Mouse (Mus musculus) neural tube, embryonic 12.5 days (tissue): ENCODE measurements at regions not wholly inside any gene's neighbourhood (a gene's known extent, or its start where the extent isn't known, plus 50 kb on each side); places are given as distances from the start of the nearest gene placed in this dataset.
"Not testable (repeated sequence)": the region's sequence is repeated elsewhere in the genome, so short reads cannot be mapped to it uniquely, and the experiment has no call there.

Experiments
- ATAC-seq: fragments of 200-750 bp; cut with Nextera tagmentation; 2 replicates; pipeline ENCODE4 v1.8.0; 2017; ENCODE audit warnings: low read depth, mild to moderate bottlenecking, moderate TSS enrichment, moderate library complexity; ENCODE audit not compliant: low FRiP score
- H3K27ac ChIP-seq: fragments of 300-500 bp; sonication (generic); 2 replicates; pipeline ENCODE4 v1.5.1; 2016
- H3K27me3 ChIP-seq: fragments of 300-500 bp; sonication (generic); replicated peaks from 2 replicates; pipeline ENCODE4 v1.6.1; 2016; ENCODE audit warnings: mild to moderate bottlenecking
- H3K36me3 ChIP-seq: fragments of 300-500 bp; sonication (generic); 2 replicates; pipeline ENCODE4 v1.6.1; 2016; ENCODE audit warnings: mild to moderate bottlenecking
- H3K4me1 ChIP-seq: fragments of 300-500 bp; sonication (generic); 2 replicates; pipeline ENCODE4 v1.6.1; 2016
- H3K4me2 ChIP-seq: fragments of 300-500 bp; sonication (generic); replicated peaks from 2 replicates; pipeline ENCODE4 v1.6.1; 2016; ENCODE audit warnings: mild to moderate bottlenecking
- H3K4me3 ChIP-seq: fragments of 300-500 bp; sonication (generic); 2 replicates; pipeline ENCODE4 v1.5.1; 2016
- H3K9ac ChIP-seq: fragments of 300-500 bp; sonication (generic); 2 replicates; pipeline ENCODE4 v1.6.1; 2016; ENCODE audit warnings: mild to moderate bottlenecking
- H3K9me3 ChIP-seq: fragments of 300-500 bp; sonication (generic); 2 replicates; pipeline ENCODE4 v1.6.1; 2016; ENCODE audit warnings: mild to moderate bottlenecking
- WGBS: fragments of 180-500 bp; shearing (Covaris S2); methylation state at CpG from one replicate; pipeline ENCODE4 v1.1.7; 2016; 5-methylcytosine and 5-hydroxymethylcytosine counted together

- Histone ChIP-seq H3K36me3 (no peaks in the 10 kb centered on the region), H3K9ac (no peak overlapping the region), H3K4me1 (no peaks in the 10 kb centered on the region), H3K4me3 (no peak overlapping the region), H3K27me3 (no peaks in the 10 kb centered on the region), H3K9me3 (no peaks in the 10 kb centered on the region), H3K4me2 (no peak overlapping the region), H3K27ac (no peak overlapping the region)
- ATAC-seq, result no peak
- WGBS, result 82% methylated on average over 2 of the region's 2 CpGs
Observed at GRCm38 (mm10) chr10:118045427-118045826, 96.2 kb upstream of the Mdm1 start.

GRCm38 (mm10) chr10:118046328-118046727 is 95.3 kb upstream of the Mdm1 start:
- Histone ChIP-seq H3K4me2 (no peak overlapping the region), H3K27ac (no peak overlapping the region), H3K36me3 (no peaks in the 10 kb centered on the region), H3K9me3 (no peaks in the 10 kb centered on the region), H3K4me3 (no peak overlapping the region), H3K27me3 (no peaks in the 10 kb centered on the region), H3K9ac (no peak overlapping the region), H3K4me1 (no peaks in the 10 kb centered on the region)
- ATAC-seq, result no peak
- 67% methylated on average over 4 of the region's 4 CpGs for WGBS

- Histone ChIP-seq H3K9ac (no peak overlapping the region), H3K36me3 (no peaks in the 10 kb centered on the region), H3K4me3 (no peak overlapping the region), H3K9me3 (no peaks in the 10 kb centered on the region), H3K27ac (no peak overlapping the region), H3K4me1 (no peaks in the 10 kb centered on the region), H3K27me3 (no peaks in the 10 kb centered on the region), H3K4me2 (no peak overlapping the region)
- ATAC-seq, result no peak
- 93% methylated on average over 1 of the region's 1 CpGs for WGBS
Observed at GRCm38 (mm10) chr10:118046831-118047230, 94.8 kb upstream of the Mdm1 start.

GRCm38 (mm10) chr10:118049330-118049729 is 92.3 kb upstream of the Mdm1 start:
- Histone ChIP-seq H3K9ac (no peak overlapping the region), H3K27me3 (no peaks in the 10 kb centered on the region), H3K9me3 (no peaks in the 10 kb centered on the region), H3K4me2 (no peak overlapping the region), H3K4me1 (no peaks in the 10 kb centered on the region), H3K27ac (no peak overlapping the region), H3K36me3 (no peaks in the 10 kb centered on the region), H3K4me3 (no peak overlapping the region)
- no peak for ATAC-seq
- WGBS, result 94% methylated on average over 10 of the region's 10 CpGs

GRCm38 (mm10) chr10:118050152-118050641 is 91.4 kb upstream of the Mdm1 start:
- Histone ChIP-seq H3K4me1 (no peaks in the 10 kb centered on the region), H3K27ac (no peak overlapping the region), H3K9ac (no peak overlapping the region), H3K9me3 (no peaks in the 10 kb centered on the region), H3K4me3 (no peak overlapping the region), H3K36me3 (no peaks in the 10 kb centered on the region), H3K27me3 (no peaks in the 10 kb centered on the region), H3K4me2 (no peak overlapping the region)
- WGBS, result 92% methylated on average over 5 of the region's 5 CpGs
- ATAC-seq, result no peak

GRCm38 (mm10) chr10:118052042-118052441 is 89.6 kb upstream of the Mdm1 start:
- no peak overlapping the region for H3K4me2 ChIP-seq
- no peaks in the 10 kb centered on the region for H3K36me3 ChIP-seq
- no peak for ATAC-seq
- H3K4me3 ChIP-seq, result no peak overlapping the region
- no peaks in the 10 kb centered on the region for H3K27me3 ChIP-seq
- H3K4me1 ChIP-seq, result no peaks in the 10 kb centered on the region
- WGBS, result 88% methylated on average over 11 of the region's 11 CpGs
- H3K27ac ChIP-seq, result no peak overlapping the region
- H3K9ac ChIP-seq, result no peak overlapping the region
- no peaks in the 10 kb centered on the region for H3K9me3 ChIP-seq

- no peak for ATAC-seq
- no peaks in the 10 kb centered on the region for H3K4me1 ChIP-seq
- no peaks in the 10 kb centered on the region for H3K27me3 ChIP-seq
- H3K9me3 ChIP-seq, result no peaks in the 10 kb centered on the region
- WGBS, result 87% methylated on average over 12 of the region's 12 CpGs
- H3K36me3 ChIP-seq, result no peaks in the 10 kb centered on the region
- no peak overlapping the region for H3K9ac ChIP-seq
- no peak overlapping the region for H3K27ac ChIP-seq
- no peak overlapping the region for H3K4me3 ChIP-seq
- H3K4me2 ChIP-seq, result no peak overlapping the region
Observed at GRCm38 (mm10) chr10:118052477-118052876, 89.1 kb upstream of the Mdm1 start.

GRCm38 (mm10) chr10:118053037-118053436 is 88.6 kb upstream of the Mdm1 start:
- Histone ChIP-seq H3K27me3 (no peaks in the 10 kb centered on the region), H3K27ac (no peak overlapping the region), H3K4me3 (no peak overlapping the region), H3K4me2 (no peak overlapping the region), H3K9me3 (no peaks in the 10 kb centered on the region), H3K36me3 (no peaks in the 10 kb centered on the region), H3K4me1 (no peaks in the 10 kb centered on the region), H3K9ac (no peak overlapping the region)
- ATAC-seq, result no peak
- WGBS, result 92% methylated on average over 5 of the region's 5 CpGs

- Histone ChIP-seq H3K36me3 (no peaks in the 10 kb centered on the region), H3K4me3 (no peak overlapping the region), H3K9me3 (no peaks in the 10 kb centered on the region), H3K27ac (no peak overlapping the region), H3K9ac (no peak overlapping the region), H3K4me1 (no peaks in the 10 kb centered on the region), H3K4me2 (peak overlapping the region; percentile 39), H3K27me3 (no peaks in the 10 kb centered on the region)
- 24% methylated on average over 9 of the region's 9 CpGs for WGBS
- ATAC-seq, result no peak; the same call in 1 of the 2 replicates
Observed at GRCm38 (mm10) chr10:118056789-118057271, 84.8 kb upstream of the Mdm1 start.

GRCm38 (mm10) chr10:118057516-118057915 is 84.1 kb upstream of the Mdm1 start:
- no peak overlapping the region for H3K9ac ChIP-seq
- no peaks in the 10 kb centered on the region for H3K27me3 ChIP-seq
- no peaks in the 10 kb centered on the region for H3K4me1 ChIP-seq
- no peaks in the 10 kb centered on the region for H3K36me3 ChIP-seq
- ATAC-seq, result no peak
- H3K4me3 ChIP-seq, result no peak overlapping the region
- no peak overlapping the region for H3K4me2 ChIP-seq
- H3K9me3 ChIP-seq, result no peaks in the 10 kb centered on the region
- H3K27ac ChIP-seq, result no peak overlapping the region
- WGBS, result 76% methylated on average over 3 of the region's 3 CpGs

- no peaks in the 10 kb centered on the region for H3K27me3 ChIP-seq
- 73% methylated on average over 7 of the region's 7 CpGs for WGBS
- no peak for ATAC-seq
Observed at GRCm38 (mm10) chr10:118064816-118065216, 76.8 kb upstream of the Mdm1 start.

GRCm38 (mm10) chr10:118076341-118076740 is 65.3 kb upstream of the Mdm1 start:
- H3K4me2 ChIP-seq, H3K27me3 ChIP-seq, H3K36me3 ChIP-seq, ATAC-seq, H3K27ac ChIP-seq, H3K9me3 ChIP-seq, H3K4me1 ChIP-seq, H3K4me3 ChIP-seq, H3K9ac ChIP-seq: not testable (repeated sequence)
- 95% methylated on average over 9 of the region's 11 CpGs for WGBS

More at GRCm38 (mm10) chr10:118064816-118065216, 76.8 kb upstream of the Mdm1 start:
- no peak overlapping the region for H3K27ac ChIP-seq
- no peak overlapping the region for H3K4me3 ChIP-seq
- no peaks in the 10 kb centered on the region for H3K36me3 ChIP-seq
- no peak overlapping the region for H3K9ac ChIP-seq
- no peaks in the 10 kb centered on the region for H3K4me1 ChIP-seq
- no peak overlapping the region for H3K4me2 ChIP-seq
- H3K9me3 ChIP-seq, result no peaks in the 10 kb centered on the region

GRCm38 (mm10) chr10:118081636-118082166 is 59.9 kb upstream of the Mdm1 start:
- Histone ChIP-seq H3K4me3 (no peak overlapping the region), H3K9me3 (no peaks in the 10 kb centered on the region; the same call in 1 of the 2 replicates), H3K9ac (no peak overlapping the region), H3K36me3 (no peaks in the 10 kb centered on the region), H3K4me2 (no peak overlapping the region), H3K4me1 (no peaks in the 10 kb centered on the region), H3K27ac (no peak overlapping the region), H3K27me3 (no peaks in the 10 kb centered on the region)
- WGBS, result 86% methylated on average over 5 of the region's 5 CpGs
- ATAC-seq, result no peak
